Comparison of ENCODE assay signal across 14 mouse cellular contexts in the genomic region with DNA sequence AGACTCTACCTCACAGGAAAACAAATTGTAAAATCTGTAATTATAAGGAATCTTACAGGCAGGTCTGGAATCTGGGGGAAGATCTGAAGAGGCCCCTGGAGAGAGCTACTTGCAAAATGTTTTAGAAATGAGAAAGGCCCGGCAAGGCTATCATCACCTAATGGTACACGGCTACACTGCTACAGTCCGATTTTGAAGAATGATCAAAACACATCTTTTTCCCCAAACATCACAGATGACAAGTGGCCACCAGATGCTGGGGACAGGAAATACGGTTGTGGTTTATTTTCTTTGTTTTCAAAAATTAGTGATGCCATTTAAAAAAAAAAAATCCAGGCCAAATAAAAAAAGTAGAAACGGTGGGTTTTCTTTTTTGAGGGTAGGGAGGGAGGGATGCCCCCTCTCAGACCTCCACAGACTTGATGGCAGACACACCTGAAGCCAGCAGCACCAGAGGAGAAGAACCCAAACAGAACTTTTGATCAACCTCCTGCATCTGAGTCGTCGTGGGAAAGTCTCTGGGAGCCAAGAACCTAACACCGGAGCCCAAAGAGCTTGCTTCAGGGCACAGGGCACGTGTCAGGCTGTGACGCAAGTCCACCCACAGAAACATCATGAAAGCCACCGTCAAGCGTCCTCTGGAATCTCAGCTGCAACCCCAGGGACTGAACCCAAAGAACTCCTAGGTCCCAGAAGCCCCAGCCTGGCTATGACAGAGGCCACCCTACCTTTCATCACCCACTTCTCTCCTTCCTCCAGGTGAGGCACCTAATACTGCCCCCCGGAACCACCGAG. TPM values are rescaled to one million over a fixed set of nuclear protein-coding genes. Genes with fewer than 3 reads are reported as not detected.
DNase-seq lines count a peak whose midpoint lies in the region; ATAC-seq lines count a peak whose summit lies in the region.
"Had no signal": no experiment of that assay in that cellular context is flagged by ENCODE, and none has a peak within 500 bp of the region (broad histone marks: within the 10 kb centered on the region; RNA-seq: fewer than 3 reads in every experiment).

No protein-coding gene starts in this region.

- H3K4me3 ChIP-seq in neural tube, embryonic 13.5 days: no peak overlapping the region
- no peak overlapping the region for H3K4me3 ChIP-seq in forebrain, embryonic 14.5 days (ENCODE audit: low read depth, low read length)
- H3K4me3 ChIP-seq in neural tube, embryonic 14.5 days (ENCODE audit: low read depth, low read length): no peak overlapping the region
- H3K4me3 ChIP-seq: erythroblast, embryonic 14.5 days had no signal

- DNase-seq in neural tube, embryonic 10.5 days (ENCODE audit: extremely low spot score, low spot score): no peak
- no peak for DNase-seq in forebrain, embryonic 14.5 days (ENCODE audit: low spot score)
- no peak for DNase-seq in yolk sac, embryonic 10.5 days (ENCODE audit: low spot score)
- DNase-seq in urinary bladder, postnatal 4 days (ENCODE audit: low spot score in 2 of 2): no peak
- DNase-seq in left cerebral cortex, adult 11 months (ENCODE audit: low spot score): no peak
- DNase-seq: cerebellum, adult 9-10 months; heart, postnatal 14 days; lung, postnatal 4 days had no signal

- H3K4me2 ChIP-seq in neural tube, embryonic 13.5 days: no peak overlapping the region
- H3K4me2 ChIP-seq in forebrain, embryonic 14.5 days (ENCODE audit: low read length): no peak overlapping the region
- H3K4me2 ChIP-seq in neural tube, embryonic 14.5 days (ENCODE audit: low read depth, low read length): no peak overlapping the region

- H3K9me3 ChIP-seq in neural tube, embryonic 13.5 days: no peaks in the 10 kb centered on the region
- no peaks in the 10 kb centered on the region for H3K9me3 ChIP-seq in forebrain, embryonic 14.5 days (replicated peaks; ENCODE audit: control insufficient read depth, low read length)
- no peaks in the 10 kb centered on the region for H3K9me3 ChIP-seq in neural tube, embryonic 14.5 days (ENCODE audit: control insufficient read depth, low read length)

- peaks cover 96% of the 10 kb centered on the region for H3K4me1 ChIP-seq in neural tube, embryonic 13.5 days (replicated peaks)
- H3K4me1 ChIP-seq in forebrain, embryonic 14.5 days (ENCODE audit: control insufficient read depth, insufficient read depth, low read length): peaks cover 53% of the 10 kb centered on the region
- H3K4me1 ChIP-seq in neural tube, embryonic 14.5 days (ENCODE audit: control insufficient read depth, insufficient read depth, low read length): peaks cover 46% of the 10 kb centered on the region

- H3K9ac ChIP-seq in neural tube, embryonic 13.5 days: no peak overlapping the region
- no peak overlapping the region for H3K9ac ChIP-seq in forebrain, embryonic 14.5 days (ENCODE audit: low read length)
- H3K9ac ChIP-seq in neural tube, embryonic 14.5 days (replicated peaks; ENCODE audit: low read depth, low read length): no peak overlapping the region; the same call in 1 of the 2 replicates
- H3K9ac ChIP-seq: liver, embryonic 14.5 days had no signal

- no peaks in the 10 kb centered on the region for H3K36me3 ChIP-seq in neural tube, embryonic 13.5 days
- no peaks in the 10 kb centered on the region for H3K36me3 ChIP-seq in forebrain, embryonic 14.5 days (ENCODE audit: control insufficient read depth, insufficient read depth, low read length)
- no peaks in the 10 kb centered on the region for H3K36me3 ChIP-seq in neural tube, embryonic 14.5 days (ENCODE audit: control insufficient read depth, insufficient read depth, low read length)

- no peaks in the 10 kb centered on the region for H3K27me3 ChIP-seq in neural tube, embryonic 13.5 days
- H3K27me3 ChIP-seq in forebrain, embryonic 14.5 days (replicated peaks; ENCODE audit: control insufficient read depth, insufficient read depth, low read length): no peaks in the 10 kb centered on the region
- no peaks in the 10 kb centered on the region for H3K27me3 ChIP-seq in neural tube, embryonic 14.5 days (ENCODE audit: control insufficient read depth, insufficient read depth, low read length)
- H3K27me3 ChIP-seq: CH12.LX had no signal

- H3K27ac ChIP-seq in neural tube, embryonic 13.5 days (replicated peaks): peak overlapping the region; percentile 71
- peak overlapping the region; percentile 49; the same call in 1 of the 2 replicates for H3K27ac ChIP-seq in forebrain, embryonic 14.5 days (ENCODE audit: low read depth, low read length)
- H3K27ac ChIP-seq in neural tube, embryonic 14.5 days (ENCODE audit: low read depth, low read length): peak overlapping the region; percentile 55; the same call in 1 of the 2 replicates
- H3K27ac ChIP-seq: liver, embryonic 14.5 days had no signal

- ATAC-seq in neural tube, embryonic 13.5 days (ENCODE audit: low read depth): no peak
- no peak for ATAC-seq in forebrain, embryonic 14.5 days
- ATAC-seq in megakaryocyte, adult 5-6 weeks (ENCODE audit: poor library complexity, severe bottlenecking): peak; percentile 56
- no peak for ATAC-seq in neural tube, embryonic 14.5 days (ENCODE audit: low read depth)

- 76% methylated on average over 14 of the region's 14 CpGs for WGBS in neural tube, embryonic 13.5 days
- 85% methylated on average over 14 of the region's 14 CpGs for WGBS in forebrain, embryonic 14.5 days
- 75% methylated on average over 14 of the region's 14 CpGs for WGBS in neural tube, embryonic 14.5 days

RNA-seq across cellular contexts. Expression of gene Prex1, which starts 41.3 kb away (rescaled TPM):
- 28.5 and 29.3 TPM in 2 replicates for polyA plus RNA-seq in neural tube, embryonic 13.5 days (2015; fragmentation: Nextera tagmentation; extraction: Ambion mirVana)
- 28.4 and 34.4 TPM in 2 replicates for polyA plus RNA-seq in forebrain, embryonic 14.5 days (2014; fragmentation: Nextera tagmentation; extraction: Ambion mirVana)
- 75.3 and 85.4 TPM in 2 replicates for total RNA-seq in megakaryocyte, adult 5-6 weeks (2015)
- 61.1 and 73.3 TPM in 2 replicates for total RNA-seq in megakaryocyte, adult 5-6 weeks (2017)
- polyA plus RNA-seq in neural tube, embryonic 14.5 days (2014; fragmentation: Nextera tagmentation; extraction: Ambion mirVana): 25.9 and 29.4 TPM in 2 replicates
